Mouse (Mus musculus): ENCODE measurements around the gene Polq.

- TF ChIP-seq CTCF (IDR thresholded peaks at IDR 0.05; ENCODE audit: low read depth, low read length) (no peak), POLR2A (IDR thresholded peaks at IDR 0.05; ENCODE audit: insufficient read depth, low read length) (no peak)
These were observed 20.4 kb downstream of the Polq start for GRCm38 (mm10) chr16:37031996-37032395.

Data from ES-Bruce4 (cell line).